Mouse (Mus musculus) lung, adult 2 months (tissue): ENCODE results near the gene Atf7ip.

Source experiments
- CTCF ChIP-seq: fragments of 200-500 bp; IDR thresholded peaks from 2 replicates; pipeline ENCODE4 v1.5.1; 2011; ENCODE audit warnings: mild to moderate bottlenecking, low read length, control low read depth; ENCODE audit not compliant: insufficient read depth
- POLR2A ChIP-seq: fragments of 200-500 bp; IDR thresholded peaks from 2 replicates; pipeline ENCODE4 v1.6.1; 2011; ENCODE audit warnings: low read depth, mild to moderate bottlenecking, control low read depth, low read length, borderline replicate concordance; ENCODE audit errors: extremely low read depth

DNA sequence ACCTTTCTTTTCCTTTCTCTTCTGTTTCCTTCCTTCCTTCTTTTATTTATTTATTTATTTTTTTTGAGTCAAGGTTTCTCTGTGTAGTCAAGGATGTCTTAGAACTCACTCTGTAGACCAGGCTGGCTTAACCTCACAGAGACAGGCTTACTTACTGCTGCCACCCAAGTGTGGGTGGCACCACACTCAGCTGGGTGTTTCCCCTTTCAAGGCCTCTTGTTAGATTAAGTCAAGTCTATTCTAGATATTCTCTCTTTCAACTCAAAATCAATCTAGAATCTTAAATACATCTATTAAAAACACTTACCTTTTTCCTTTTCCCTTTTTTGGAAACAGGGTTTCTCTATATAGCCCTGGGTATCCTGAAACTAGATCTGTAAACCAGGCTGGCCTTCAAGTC is 11.3 kb downstream of the Atf7ip start:
- TF ChIP-seq POLR2A (no peak), CTCF (no peak)
